Mouse (Mus musculus) retina, adult 2 months (tissue): ENCODE results near the gene Esyt2.

ENCODE experiments used
- DNase-seq: peaks from one replicate; pipeline ENCODE4 v3.0.0-alpha.2; 2012; ENCODE audit warnings: low read depth, low spot score

Esyt2 gene

GRCm38 (mm10) chr12:116362091-116362490 is 81.1 kb downstream of the Esyt2 start:
- no peak for DNase-seq

DNA sequence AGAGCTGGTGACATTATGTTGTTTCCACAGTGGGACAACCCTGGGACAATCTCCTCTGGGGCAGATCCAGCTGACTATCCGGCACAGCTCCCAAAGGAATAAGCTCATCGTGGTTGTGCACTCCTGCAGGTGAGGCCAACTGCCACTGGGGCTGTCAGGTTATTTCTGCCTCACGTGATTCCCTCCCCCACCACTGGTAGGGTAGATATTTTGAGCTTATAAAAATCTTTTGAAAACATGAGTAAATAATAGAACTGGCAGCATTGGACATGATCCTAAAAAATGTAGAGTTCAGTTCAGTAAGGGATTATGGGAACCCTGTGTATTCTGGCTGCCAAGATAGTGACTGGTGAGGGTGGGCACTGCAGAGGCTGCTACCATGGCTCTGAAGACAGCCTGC is 85.9 kb downstream of the Esyt2 start:
- DNase-seq, result no peak

GRCm38 (mm10) chr12:116367346-116367745 is 86.3 kb downstream of the Esyt2 start:
- DNase-seq, result no peak

GRCm38 (mm10) chr12:116368857-116369256 is 87.9 kb downstream of the Esyt2 start:
- no peak for DNase-seq

GRCm38 (mm10) chr12:116383101-116383500 is 102.1 kb downstream of the Esyt2 start:
- DNase-seq, result no peak

DNA sequence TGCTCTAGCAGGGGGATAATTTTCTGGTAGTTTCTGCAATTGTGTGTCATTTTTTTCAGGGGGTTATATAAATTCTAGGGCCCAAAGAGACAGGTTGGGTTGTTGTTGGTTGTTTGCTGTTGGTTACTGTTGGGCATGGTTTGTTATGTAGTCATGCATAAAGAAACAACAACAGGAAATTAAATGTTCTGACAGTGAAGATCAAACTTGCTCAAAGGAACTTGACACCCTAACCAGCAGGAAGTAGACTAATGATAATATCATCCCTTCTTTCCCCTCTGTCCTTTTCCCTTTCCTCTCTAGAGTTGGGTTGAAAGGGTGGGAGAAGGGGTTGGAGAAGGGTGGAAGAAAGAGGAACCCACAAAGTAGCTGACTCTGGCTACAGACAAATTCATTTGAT is 103.0 kb downstream of the Esyt2 start:
- DNase-seq, result no peak

GRCm38 (mm10) chr12:116386802-116387201 is 105.8 kb downstream of the Esyt2 start:
- DNase-seq, result no peak

DNA sequence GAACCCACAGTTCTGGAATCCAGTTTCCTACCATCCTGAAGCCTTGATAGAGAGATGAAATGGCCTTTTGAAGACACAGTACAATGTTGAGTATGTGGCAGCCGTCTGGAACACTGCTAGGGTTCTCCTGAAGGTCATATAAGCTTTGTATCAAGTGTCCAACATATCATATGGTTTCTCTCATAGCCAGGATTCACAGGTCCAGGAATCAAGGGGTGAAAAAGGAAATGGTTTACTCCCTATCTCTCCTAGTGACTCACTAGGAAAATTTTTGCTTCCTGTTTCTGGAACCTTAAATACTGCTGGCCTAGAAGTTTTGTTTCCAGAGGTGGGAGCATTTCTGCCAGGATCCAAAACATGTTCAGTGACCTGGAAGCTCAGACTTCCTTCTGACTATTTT is 108.9 kb downstream of the Esyt2 start:
- DNase-seq, result no peak

DNA sequence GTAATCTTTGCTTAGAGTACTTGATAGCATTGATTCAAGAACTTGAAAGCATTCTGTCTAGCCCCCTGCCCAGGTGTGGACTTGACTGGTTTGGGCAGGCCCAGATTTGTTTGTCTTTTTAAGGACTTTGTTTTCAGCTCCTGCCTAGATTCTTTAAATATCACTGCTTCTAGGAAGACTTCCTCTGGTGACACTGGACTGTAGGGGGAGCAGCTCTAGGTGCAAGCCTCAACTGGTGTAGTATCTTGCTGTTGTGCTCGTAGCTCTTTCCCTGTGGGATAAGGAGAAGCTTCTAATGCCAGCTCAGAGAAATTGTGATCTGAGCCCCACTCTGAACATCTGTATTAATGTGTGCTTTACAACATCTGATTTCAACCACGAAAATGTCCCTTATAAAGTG is 113.3 kb downstream of the Esyt2 start:
- DNase-seq, result no peak

GRCm38 (mm10) chr12:116395312-116395711 is 114.3 kb downstream of the Esyt2 start:
- DNase-seq, result no peak

DNA sequence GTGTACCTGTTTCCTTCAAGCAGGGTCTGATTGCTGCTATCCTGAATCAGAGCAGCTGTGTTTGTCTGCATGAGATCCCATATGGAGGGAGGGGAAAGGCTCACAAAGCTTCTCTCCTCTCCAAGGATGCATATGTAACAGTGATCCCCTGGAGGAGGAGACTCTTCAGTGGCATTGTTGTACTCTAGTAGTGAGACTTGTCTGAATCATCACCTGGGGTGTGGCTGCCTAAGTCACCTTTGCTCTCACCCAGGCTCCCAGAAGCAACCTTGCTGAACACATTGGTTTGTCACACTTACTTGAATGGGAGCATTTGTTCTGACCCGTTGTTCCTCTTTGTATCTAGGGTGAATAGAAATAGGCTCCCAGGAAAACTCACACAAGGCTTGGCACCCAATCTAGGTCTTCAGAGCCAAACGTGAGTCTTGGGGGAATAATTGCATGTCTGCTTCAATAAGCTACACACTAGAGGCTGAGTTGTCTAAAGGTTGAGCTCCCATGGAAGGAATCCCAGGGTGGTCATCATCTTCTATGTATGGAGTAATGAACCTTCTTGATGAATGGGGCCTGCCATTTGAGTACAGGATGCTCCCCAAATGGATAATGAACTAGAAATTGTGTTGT is 115.2 kb downstream of the Esyt2 start:
- DNase-seq, result no peak

DNA sequence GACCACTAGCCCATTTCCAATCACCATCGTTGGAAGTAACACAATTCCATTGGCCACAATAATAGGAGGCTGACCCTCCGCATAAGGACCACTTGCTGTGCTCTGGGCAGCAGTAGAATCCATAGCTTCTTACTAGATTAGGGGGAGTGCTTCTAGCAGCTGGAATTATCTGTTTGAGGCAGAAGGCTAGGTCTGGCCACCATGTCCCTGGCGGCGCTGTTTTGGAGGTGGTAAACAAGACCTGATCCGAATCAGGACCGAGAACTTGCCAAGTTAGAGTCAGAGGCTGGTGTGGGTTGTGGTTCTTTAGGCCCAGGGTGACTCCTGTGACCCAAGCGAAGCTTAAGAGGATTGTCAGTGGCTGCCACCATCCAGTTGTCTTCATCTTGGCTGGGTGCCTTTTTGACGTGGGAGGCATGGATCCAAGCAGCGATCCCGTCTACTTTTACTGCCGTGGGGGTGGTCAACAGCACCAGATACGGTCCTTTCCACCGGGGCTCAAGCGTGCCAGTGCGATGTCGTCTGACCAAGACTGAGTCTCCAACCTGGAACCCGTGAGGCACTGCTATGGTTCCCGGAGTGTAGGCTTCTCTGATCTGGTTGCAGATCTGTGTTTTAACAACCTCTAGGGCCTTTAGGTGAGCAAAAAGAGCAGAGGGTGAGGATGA is 123.2 kb downstream of the Esyt2 start:
- DNase-seq, result no peak

- DNase-seq, result peak; percentile 90
Observed at GRCm38 (mm10) chr12:116405045-116405835, 124.2 kb downstream of the Esyt2 start, which contains the start of gene Ncapg2. TSS of gene Ncapg2 (plus strand) at chr12:116405402.

- no peak for DNase-seq
Observed at GRCm38 (mm10) chr12:116405836-116406155, 124.8 kb downstream of the Esyt2 start.

DNA sequence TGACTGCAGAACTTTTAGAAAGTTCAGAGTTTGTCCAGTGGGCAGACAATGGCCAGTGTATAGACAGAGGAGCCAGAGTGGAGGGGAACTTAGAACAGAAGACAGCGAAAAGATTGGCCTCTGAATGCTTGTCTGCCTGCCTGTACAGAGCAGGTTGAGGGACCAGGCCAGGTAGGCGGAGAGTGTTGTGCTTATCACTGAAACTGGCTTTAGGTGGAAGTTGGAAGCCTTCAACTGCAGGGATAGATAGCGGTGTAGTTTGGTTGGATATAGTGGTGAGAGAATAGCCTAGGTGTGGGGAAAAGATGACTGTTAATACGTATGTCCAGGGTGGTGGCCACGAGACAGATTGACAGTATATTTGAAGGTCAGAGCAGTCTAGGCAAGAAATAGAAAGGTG is 126.9 kb downstream of the Esyt2 start:
- no peak for DNase-seq

- DNase-seq, result no peak
Observed at GRCm38 (mm10) chr12:116414941-116415340, 133.9 kb downstream of the Esyt2 start.

DNA sequence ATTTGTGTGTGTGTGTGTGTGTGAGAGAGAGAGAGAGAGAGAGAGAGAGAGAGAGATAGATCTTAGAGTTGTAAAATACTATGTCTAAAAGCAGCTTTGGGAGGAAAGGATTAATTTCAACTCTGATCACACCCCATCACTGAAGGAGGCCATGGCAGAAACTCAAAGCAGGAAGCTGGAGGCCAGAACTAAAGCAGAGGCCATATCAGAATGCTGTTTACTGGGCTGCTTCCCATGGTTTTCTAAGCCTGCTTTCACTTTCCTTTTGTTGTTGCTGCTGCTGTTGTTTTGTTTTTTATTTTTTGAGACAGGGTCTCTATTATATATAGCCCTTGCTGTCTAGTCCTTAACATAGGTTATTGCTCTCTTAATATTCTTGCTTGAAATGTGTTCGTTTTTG is 135.5 kb downstream of the Esyt2 start:
- DNase-seq, result no peak

GRCm38 (mm10) chr12:116421656-116422055 is 140.7 kb downstream of the Esyt2 start:
- DNase-seq, result no peak

- DNase-seq, result no peak
Observed at GRCm38 (mm10) chr12:116425392-116425791, 144.4 kb downstream of the Esyt2 start.

DNA sequence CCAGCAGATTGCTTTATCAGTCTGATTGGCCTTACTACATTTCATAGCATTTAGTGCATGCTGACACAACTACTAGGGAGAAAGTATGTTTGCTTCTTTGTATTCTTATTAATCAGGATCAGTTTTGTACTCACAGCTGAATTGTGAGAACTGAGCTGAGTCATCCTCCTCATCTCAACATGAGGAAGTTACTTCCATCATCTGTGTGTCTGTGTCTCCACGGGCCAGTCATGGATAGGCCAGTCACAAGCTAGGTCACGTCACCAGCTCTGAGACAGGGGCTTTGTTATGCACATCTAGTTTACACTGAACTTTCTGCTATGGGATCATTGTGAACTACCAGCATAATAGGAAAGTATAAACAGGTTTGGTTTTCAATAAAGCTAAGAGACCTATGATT is 152.7 kb downstream of the Esyt2 start:
- DNase-seq, result no peak

DNA sequence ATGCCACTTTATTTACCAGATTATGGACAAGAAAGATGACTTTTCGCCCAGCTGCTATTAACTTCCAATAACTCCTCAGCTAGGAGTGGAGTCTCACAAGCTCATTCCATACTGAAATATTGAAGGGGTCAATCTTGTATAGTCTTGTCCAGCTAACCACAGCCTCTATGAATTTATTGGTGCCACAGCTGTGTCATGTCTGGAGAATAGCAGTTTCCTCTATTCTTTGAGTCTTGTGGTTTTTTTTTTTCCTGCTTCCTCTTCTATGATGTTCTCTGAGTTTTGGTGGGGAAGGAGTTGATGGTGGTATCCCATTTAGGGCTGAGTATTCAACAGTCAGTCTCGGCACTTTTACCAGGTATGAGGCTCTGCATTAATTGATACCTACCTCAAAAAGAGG is 154.2 kb downstream of the Esyt2 start:
- DNase-seq, result no peak

- DNase-seq, result no peak
Observed at GRCm38 (mm10) chr12:116436125-116436524, 155.1 kb downstream of the Esyt2 start.

- no peak for DNase-seq
Observed at GRCm38 (mm10) chr12:116438591-116438990, 157.6 kb downstream of the Esyt2 start.
